Mouse (Mus musculus) heart, postnatal 0 days (tissue): ENCODE results near the gene Tm7sf2. TPM values are rescaled to one million over a fixed set of nuclear protein-coding genes. Genes with fewer than 3 reads are reported as not detected.

Experiments used
- ATAC-seq: fragments of 200-750 bp; cut with Nextera tagmentation; 2 replicates; pipeline ENCODE4 v1.8.0; 2017; ENCODE audit warnings: low read depth, moderate number of reproducible peaks, moderate library complexity; ENCODE audit not compliant: insufficient read depth
- DNase-seq: peaks from one replicate; pipeline ENCODE4 v3.0.0-alpha.2; 2016; ENCODE audit warnings: low spot score
- H3K27ac ChIP-seq: fragments of 300-500 bp; sonication (generic); 2 replicates; pipeline ENCODE4 v1.5.1; 2014; ENCODE audit warnings: low read depth, mild to moderate bottlenecking
- H3K27me3 ChIP-seq: fragments of 300-500 bp; sonication (generic); 2 replicates; pipeline ENCODE4 v1.6.1; 2014; ENCODE audit warnings: low read length, mixed read lengths; ENCODE audit not compliant: control insufficient read depth, insufficient read depth
- H3K36me3 ChIP-seq: fragments of 300-500 bp; sonication (generic); replicated peaks from 2 replicates; pipeline ENCODE4 v1.6.1; 2014; ENCODE audit warnings: low read length, mixed read lengths; ENCODE audit not compliant: control insufficient read depth, insufficient read depth
- H3K4me1 ChIP-seq: fragments of 300-500 bp; sonication (generic); 2 replicates; pipeline ENCODE4 v1.6.1; 2014; ENCODE audit warnings: antibody characterized with exemption; ENCODE audit not compliant: control insufficient read depth, insufficient read depth
- H3K4me2 ChIP-seq: fragments of 300-500 bp; sonication (generic); 2 replicates; pipeline ENCODE4 v1.6.1; 2014; ENCODE audit warnings: low read depth, mild to moderate bottlenecking, low read length, moderate library complexity
- H3K4me3 ChIP-seq: fragments of 300-500 bp; sonication (generic); 2 replicates; pipeline ENCODE4 v1.5.1; 2014; ENCODE audit warnings: low read depth, low read length
- H3K9ac ChIP-seq: fragments of 300-500 bp; sonication (generic); replicated peaks from 2 replicates; pipeline ENCODE4 v1.6.1; 2014; ENCODE audit warnings: low read depth, low read length, mixed read lengths
- H3K9me3 ChIP-seq: fragments of 300-500 bp; sonication (generic); replicated peaks from 2 replicates; pipeline ENCODE4 v1.6.1; 2016; ENCODE audit warnings: low read length; ENCODE audit not compliant: control insufficient read depth
- CTCF ChIP-seq: IDR thresholded peaks from 2 replicates; pipeline ENCODE4 v1.5.1; 2016; ENCODE audit warnings: antibody characterized with exemption, control low read depth, low read depth
- EP300 ChIP-seq: IDR thresholded peaks from 2 replicates; pipeline ENCODE4 v1.6.1; 2016; ENCODE audit warnings: antibody characterized with exemption, low read depth
- WGBS: fragments of 180-500 bp; shearing (Covaris S2); extraction: QIAGEN DNeasy Blood & Tissue Kit; methylation state at CpG from one replicate; pipeline ENCODE4 v1.1.7; 2014; 5-methylcytosine and 5-hydroxymethylcytosine counted together
- polyA plus RNA-seq: library from polyadenylated mRNA; unstranded; fragments of >200 nt; fragmentation: Nextera tagmentation; extraction: Ambion mirVana; gene quantifications from 2 replicates; pipeline ENCODE4 v1.2.1, GENCODE M21; 2015
- total RNA-seq: library from RNA; depleted of rRNA; stranded (reverse); fragments of >200 nt; gene quantifications from 2 replicates; pipeline ENCODE4 v1.2.3, GENCODE M21; 2014; ENCODE audit warnings: low replicate concordance

The Tm7sf2 gene
- total and polyA plus RNA-seq, 2 experiments from 2014 or later: 3.3 to 14.4 TPM

GRCm38 (mm10) chr19:6038326-6038725 is 29.8 kb downstream of the Tm7sf2 start:
- no peak for TF ChIP-seq EP300
- TF ChIP-seq CTCF: no peak
- no peaks in the 10 kb centered on the region for H3K36me3 ChIP-seq
- no peak overlapping the region for H3K27ac ChIP-seq
- 71% methylated on average over 7 of the region's 7 CpGs for WGBS
- no peak overlapping the region for H3K9ac ChIP-seq
- no peak overlapping the region for H3K4me3 ChIP-seq
- no peak overlapping the region for H3K4me2 ChIP-seq
- H3K27me3 ChIP-seq: no peaks in the 10 kb centered on the region
- ATAC-seq: no peak
- H3K9me3 ChIP-seq: no peaks in the 10 kb centered on the region
- H3K4me1 ChIP-seq: no peaks in the 10 kb centered on the region
- no peak for DNase-seq

DNA sequence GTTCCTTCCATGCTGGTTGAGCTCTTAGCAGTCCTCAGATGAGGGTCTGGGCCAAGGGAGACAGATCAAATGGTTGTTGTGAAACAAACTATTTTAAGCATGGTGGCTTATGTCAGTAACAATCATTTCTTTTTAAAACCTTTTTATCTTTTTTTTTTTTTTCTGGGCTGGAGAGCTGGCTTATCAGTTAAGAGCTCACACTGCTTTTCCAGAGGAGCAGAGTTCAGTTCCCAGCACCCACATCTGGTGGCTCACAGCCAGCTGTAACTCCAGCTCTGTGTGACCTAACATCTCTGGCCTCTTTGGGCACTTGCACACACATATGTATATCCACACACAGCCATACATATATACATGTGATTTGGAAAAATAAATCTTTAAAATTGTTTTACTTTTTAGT is 30.5 kb downstream of the Tm7sf2 start:
- DNase-seq (no peak), ATAC-seq (no peak)
- H3K4me1 ChIP-seq: no peaks in the 10 kb centered on the region
- no peak for TF ChIP-seq EP300
- no peak for TF ChIP-seq CTCF
- no peak overlapping the region for H3K4me3 ChIP-seq
- no peaks in the 10 kb centered on the region for H3K36me3 ChIP-seq
- no peak overlapping the region for H3K9ac ChIP-seq
- H3K27ac ChIP-seq: no peak overlapping the region
- H3K9me3 ChIP-seq: no peaks in the 10 kb centered on the region
- no peaks in the 10 kb centered on the region for H3K27me3 ChIP-seq
- H3K4me2 ChIP-seq: no peak overlapping the region

GRCm38 (mm10) chr19:6035966-6036585 is 32.1 kb downstream of the Tm7sf2 start:
- H3K9me3 ChIP-seq: no peaks in the 10 kb centered on the region
- no peak overlapping the region for H3K4me2 ChIP-seq
- ATAC-seq (no peak), DNase-seq (no peak)
- no peak overlapping the region for H3K27ac ChIP-seq
- H3K9ac ChIP-seq: no peak overlapping the region
- no peak overlapping the region for H3K4me3 ChIP-seq
- TF ChIP-seq CTCF (no peak), EP300 (no peak)
- no peaks in the 10 kb centered on the region for H3K36me3 ChIP-seq
- 68% methylated on average over 9 of the region's 9 CpGs for WGBS
- no peaks in the 10 kb centered on the region for H3K27me3 ChIP-seq
- no peaks in the 10 kb centered on the region for H3K4me1 ChIP-seq

- no peak for DNase-seq
- Histone ChIP-seq H3K4me2 (no peak overlapping the region), H3K36me3 (no peaks in the 10 kb centered on the region), H3K27me3 (no peaks in the 10 kb centered on the region), H3K4me1 (no peaks in the 10 kb centered on the region), H3K27ac (no peak overlapping the region), H3K4me3 (no peak overlapping the region), H3K9me3 (no peaks in the 10 kb centered on the region), H3K9ac (no peak overlapping the region)
- no peak for TF ChIP-seq EP300
- ATAC-seq: no peak
- WGBS: 60% methylated on average over 14 of the region's 14 CpGs
Measured at GRCm38 (mm10) chr19:6030520-6031280, 37.5 kb downstream of the Tm7sf2 start.

GRCm38 (mm10) chr19:6029426-6029825 is 38.7 kb downstream of the Tm7sf2 start:
- ATAC-seq (no peak), DNase-seq (no peak)
- TF ChIP-seq EP300: no peak
- no peak for TF ChIP-seq CTCF
- 73% methylated on average over 9 of the region's 9 CpGs for WGBS
- no peak overlapping the region for H3K27ac ChIP-seq
- H3K27me3 ChIP-seq: no peaks in the 10 kb centered on the region
- no peak overlapping the region for H3K4me2 ChIP-seq
- no peaks in the 10 kb centered on the region for H3K36me3 ChIP-seq
- no peak overlapping the region for H3K4me3 ChIP-seq
- H3K9ac ChIP-seq: no peak overlapping the region
- H3K9me3 ChIP-seq: no peaks in the 10 kb centered on the region
- no peaks in the 10 kb centered on the region for H3K4me1 ChIP-seq

GRCm38 (mm10) chr19:6028991-6029390 is 39.2 kb downstream of the Tm7sf2 start:
- Histone ChIP-seq H3K4me1 (no peaks in the 10 kb centered on the region), H3K27ac (no peak overlapping the region), H3K9ac (no peak overlapping the region), H3K36me3 (no peaks in the 10 kb centered on the region), H3K9me3 (no peaks in the 10 kb centered on the region), H3K27me3 (no peaks in the 10 kb centered on the region), H3K4me2 (no peak overlapping the region), H3K4me3 (no peak overlapping the region)
- WGBS: 74% methylated on average over 6 of the region's 6 CpGs
- no peak for ATAC-seq
- no peak for DNase-seq
- no peak for TF ChIP-seq EP300
- no peak for TF ChIP-seq CTCF
